Mouse (Mus musculus): ENCODE measurements around the gene Cbx6.

The Cbx6 gene

GRCm38 (mm10) chr15:79834130-79834880, at the start of gene Cbx6, which contains the start of gene Npcd:
Gene Cbx6, minus strand, starts transcription at chr15:79834688.
Gene Npcd, minus strand, starts transcription at chr15:79834237.
- in situ Hi-C loops (cut with MboI, MseI) = loop anchor here (5.0 kb wide), 1 partner anchor 53 kb away; no protein-coding TSS in a partner anchor

- in situ Hi-C loops (cut with MboI, MseI) = no loop called here
These were observed 48.9 kb upstream of the Cbx6 start for GRCm38 (mm10) chr15:79883352-79883822.

GRCm38 (mm10) chr15:79882623-79883267, 48.3 kb upstream of the Cbx6 start:
- in situ Hi-C loops (cut with MboI, MseI) = no loop called here

GRCm38 (mm10) chr15:79880477-79880876, 46.0 kb upstream of the Cbx6 start:
- in situ Hi-C loops (cut with MboI, MseI) = no loop called here

GRCm38 (mm10) chr15:79879319-79879718, 44.8 kb upstream of the Cbx6 start:
- in situ Hi-C loops (cut with MboI, MseI) = no loop called here

GRCm38 (mm10) chr15:79878725-79879136, 44.2 kb upstream of the Cbx6 start:
- in situ Hi-C loops (cut with MboI, MseI) = no loop called here

GRCm38 (mm10) chr15:79875261-79875995, 40.9 kb upstream of the Cbx6 start:
- in situ Hi-C loops (cut with MboI, MseI) = no loop called here

- in situ Hi-C loops (cut with MboI, MseI) = no loop called here
These were observed 39.5 kb upstream of the Cbx6 start for GRCm38 (mm10) chr15:79873995-79874394.

GRCm38 (mm10) chr15:79873545-79873944, 39.1 kb upstream of the Cbx6 start:
- in situ Hi-C loops (cut with MboI, MseI) = no loop called here

GRCm38 (mm10) chr15:79867260-79868002, 32.9 kb upstream of the Cbx6 start:
- in situ Hi-C loops (cut with MboI, MseI) = no loop called here

GRCm38 (mm10) chr15:79859821-79860220, 25.3 kb upstream of the Cbx6 start:
- in situ Hi-C loops (cut with MboI, MseI) = loop anchor here (10.0 kb wide), 1 partner anchor 65 kb away; no protein-coding TSS in a partner anchor

GRCm38 (mm10) chr15:79858979-79859378, 24.5 kb upstream of the Cbx6 start:
- in situ Hi-C loops (cut with MboI, MseI) = loop anchor here (10.0 kb wide), 1 partner anchor 64 kb away; no protein-coding TSS in a partner anchor

GRCm38 (mm10) chr15:79850143-79850542, 15.7 kb upstream of the Cbx6 start:
- in situ Hi-C loops (cut with MboI, MseI) = loop anchor here (5.0 to 10.0 kb wide), 2 partner anchors 55 to 348 kb away; no protein-coding TSS in a partner anchor

- in situ Hi-C loops (cut with MboI, MseI) = no loop called here
These were observed 12.6 kb upstream of the Cbx6 start for GRCm38 (mm10) chr15:79847100-79847499.

- in situ Hi-C loops (cut with MboI, MseI) = no loop called here
These were observed 11.5 kb upstream of the Cbx6 start for GRCm38 (mm10) chr15:79845986-79846385.

- in situ Hi-C loops (cut with MboI, MseI) = no loop called here
These were observed 8.5 kb upstream of the Cbx6 start for GRCm38 (mm10) chr15:79842985-79843384.

- in situ Hi-C loops (cut with MboI, MseI) = no loop called here
These were observed 5.8 kb upstream of the Cbx6 start for GRCm38 (mm10) chr15:79840281-79840680.

- in situ Hi-C loops (cut with MboI, MseI) = loop anchor here (5.0 kb wide), 1 partner anchor 52 kb away; no protein-coding TSS in a partner anchor
These were observed 383 bp upstream of the Cbx6 start for GRCm38 (mm10) chr15:79834881-79835260.

- in situ Hi-C loops (cut with MboI, MseI) = loop anchor here (5.0 kb wide), 1 partner anchor 54 kb away; no protein-coding TSS in a partner anchor
These were observed 1.0 kb downstream of the Cbx6 start for GRCm38 (mm10) chr15:79833251-79834050.
